Mouse (Mus musculus) intestine, embryonic 14.5 days (tissue): ENCODE measurements at regions not wholly inside any gene's neighbourhood (a gene's known extent, or its start where the extent isn't known, plus 50 kb on each side); places are given as distances from the start of the nearest gene placed in this dataset.

Experiments used
- ATAC-seq: fragments of 200-750 bp; cut with Nextera tagmentation; replicated peaks from 2 replicates; pipeline ENCODE4 v1.8.0; 2017; ENCODE audit warnings: low read depth, moderate number of reproducible peaks, moderate TSS enrichment, moderate library complexity; ENCODE audit not compliant: low FRiP score, low TSS enrichment
- DNase-seq: peaks from one replicate; pipeline ENCODE4 v3.0.0-alpha.2; 2018; ENCODE audit warnings: low spot score
- H3K27ac ChIP-seq: fragments of 300-500 bp; sonication (generic); 2 replicates; pipeline ENCODE4 v1.5.1; 2014; ENCODE audit warnings: low read depth, mild to moderate bottlenecking, control low read depth
- H3K27me3 ChIP-seq: fragments of 300-500 bp; sonication (generic); replicated peaks from 2 replicates; pipeline ENCODE4 v1.6.1; 2014; ENCODE audit warnings: low read length, control low read depth; ENCODE audit not compliant: control insufficient read depth, insufficient read depth
- H3K36me3 ChIP-seq: fragments of 300-500 bp; sonication (generic); 2 replicates; pipeline ENCODE4 v1.6.1; 2014; ENCODE audit warnings: low read length, control low read depth; ENCODE audit not compliant: control insufficient read depth, insufficient read depth
- H3K4me1 ChIP-seq: fragments of 300-500 bp; sonication (generic); replicated peaks from 2 replicates; pipeline ENCODE4 v1.6.1; 2014; ENCODE audit warnings: low read length, control low read depth, mixed read lengths; ENCODE audit not compliant: control insufficient read depth, insufficient read depth
- H3K4me2 ChIP-seq: fragments of 300-500 bp; sonication (generic); 2 replicates; pipeline ENCODE4 v1.6.1; 2014; ENCODE audit warnings: low read length
- H3K4me3 ChIP-seq: fragments of 300-500 bp; sonication (generic); 2 replicates; pipeline ENCODE4 v1.5.1; 2014; ENCODE audit warnings: low read depth, low read length, control low read depth, mixed read lengths
- H3K9ac ChIP-seq: fragments of 300-500 bp; sonication (generic); 2 replicates; pipeline ENCODE4 v1.6.1; 2014; ENCODE audit warnings: mild to moderate bottlenecking, low read length
- H3K9me3 ChIP-seq: fragments of 300-500 bp; sonication (generic); 2 replicates; pipeline ENCODE4 v1.6.1; 2016; ENCODE audit warnings: low read length, control low read depth; ENCODE audit not compliant: control insufficient read depth
- WGBS: fragments of 180-500 bp; shearing (Covaris S2); extraction: QIAGEN DNeasy Blood & Tissue Kit; methylation state at CpG from one replicate; pipeline ENCODE4 v1.1.7; 2014; 5-methylcytosine and 5-hydroxymethylcytosine counted together

DNA sequence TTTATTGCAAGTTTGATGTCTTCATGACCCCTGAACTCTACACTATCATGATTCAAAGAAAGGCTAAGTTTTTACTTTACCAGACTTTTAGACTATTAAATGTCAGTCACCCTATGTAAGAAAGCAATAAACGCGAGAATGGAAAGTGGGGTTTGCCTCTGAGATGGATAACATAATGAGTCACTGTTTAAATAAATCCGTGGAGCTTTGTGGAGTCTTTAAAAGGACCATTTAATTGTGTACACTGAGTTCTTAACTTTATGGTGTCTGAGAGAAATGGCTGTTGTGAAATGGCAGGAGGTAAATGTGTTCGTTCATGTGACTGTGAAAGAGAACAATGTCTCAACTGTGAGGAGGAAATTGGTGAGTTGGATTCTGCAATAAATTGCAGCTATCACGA lies 122.2 kb upstream of the Myo3a start:
- H3K36me3 ChIP-seq = no peaks in the 10 kb centered on the region
- no peak overlapping the region for H3K4me3 ChIP-seq
- ATAC-seq = peak; percentile 88
- no peaks in the 10 kb centered on the region for H3K4me1 ChIP-seq
- DNase-seq = no peak
- no peak overlapping the region for H3K27ac ChIP-seq
- H3K4me2 ChIP-seq = no peak overlapping the region
- no peaks in the 10 kb centered on the region for H3K9me3 ChIP-seq
- WGBS = 28% methylated on average over 5 of the region's 5 CpGs
- no peak overlapping the region for H3K9ac ChIP-seq
- no peaks in the 10 kb centered on the region for H3K27me3 ChIP-seq

GRCm38 (mm10) chr2:22149721-22150120 lies 77.6 kb upstream of the Myo3a start:
- 31% methylated on average over 2 of the region's 2 CpGs for WGBS
- DNase-seq (no peak), ATAC-seq (no peak)
- H3K4me2 ChIP-seq = no peak overlapping the region
- H3K4me1 ChIP-seq = no peaks in the 10 kb centered on the region
- no peak overlapping the region for H3K27ac ChIP-seq
- no peak overlapping the region for H3K9ac ChIP-seq
- H3K4me3 ChIP-seq = no peak overlapping the region
- H3K27me3 ChIP-seq = no peaks in the 10 kb centered on the region
- no peaks in the 10 kb centered on the region for H3K9me3 ChIP-seq
- no peaks in the 10 kb centered on the region for H3K36me3 ChIP-seq

GRCm38 (mm10) chr2:22156576-22156975 lies 70.7 kb upstream of the Myo3a start:
- Histone ChIP-seq H3K4me3 (no peak overlapping the region), H3K4me1 (no peaks in the 10 kb centered on the region), H3K27me3 (no peaks in the 10 kb centered on the region), H3K9ac (no peak overlapping the region), H3K4me2 (no peak overlapping the region), H3K9me3 (no peaks in the 10 kb centered on the region), H3K36me3 (no peaks in the 10 kb centered on the region), H3K27ac (no peak overlapping the region)
- 82% methylated on average over 2 of the region's 2 CpGs for WGBS
- no peak for DNase-seq
- ATAC-seq = no peak

DNA sequence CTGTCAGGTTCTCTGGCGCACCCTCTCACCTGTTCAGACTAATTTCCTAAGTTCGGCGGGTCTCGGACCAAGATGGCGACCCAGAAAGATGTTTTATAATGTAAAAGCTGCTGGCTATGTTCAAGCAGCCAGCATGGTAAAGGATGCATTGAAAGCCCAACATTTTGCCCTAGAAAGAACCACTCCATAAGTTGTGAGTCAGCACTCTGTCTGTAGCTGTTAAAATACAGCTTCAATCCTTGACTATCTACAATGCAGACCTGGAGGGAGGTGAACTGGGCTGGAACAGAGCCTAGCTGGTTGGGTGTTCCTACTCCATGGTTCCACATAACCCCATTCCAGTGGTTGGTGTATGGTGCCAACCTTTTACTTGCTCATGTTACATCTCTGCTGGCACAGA lies 61.9 kb upstream of the Myo3a start:
- Histone ChIP-seq H3K36me3 (no peaks in the 10 kb centered on the region), H3K9me3 (no peaks in the 10 kb centered on the region), H3K4me3 (no peak overlapping the region), H3K4me1 (no peaks in the 10 kb centered on the region), H3K9ac (no peak overlapping the region), H3K27ac (no peak overlapping the region), H3K27me3 (no peaks in the 10 kb centered on the region), H3K4me2 (no peak overlapping the region)
- no peak for DNase-seq
- WGBS = 92% methylated on average over 5 of the region's 5 CpGs
- ATAC-seq = no peak

DNA sequence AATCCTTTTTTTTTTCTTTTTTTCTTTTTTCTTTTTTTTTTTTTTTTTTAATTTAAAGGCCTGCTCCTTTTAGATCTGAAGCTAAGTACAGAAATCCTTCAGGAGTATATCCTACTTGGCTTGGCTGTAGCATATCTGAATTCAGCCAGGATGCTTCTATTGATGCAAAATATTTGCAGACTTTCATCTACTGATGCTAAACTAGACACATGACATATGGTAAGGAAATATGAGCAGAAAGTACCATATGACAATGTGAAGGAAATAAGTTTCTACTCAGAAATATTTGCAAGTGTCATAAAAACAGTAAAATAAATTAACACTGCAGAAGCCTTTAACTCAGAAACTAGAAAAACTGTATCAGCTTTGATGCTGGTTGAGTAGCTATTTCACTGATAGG lies 61.4 kb upstream of the Myo3a start:
- Histone ChIP-seq H3K4me1 (no peaks in the 10 kb centered on the region), H3K9me3 (no peaks in the 10 kb centered on the region), H3K27ac (no peak overlapping the region), H3K36me3 (no peaks in the 10 kb centered on the region), H3K9ac (no peak overlapping the region), H3K4me3 (no peak overlapping the region), H3K27me3 (no peaks in the 10 kb centered on the region), H3K4me2 (no peak overlapping the region)
- ATAC-seq (no peak), DNase-seq (no peak)
